Mouse (Mus musculus): ENCODE results near the gene Ubr2. TPM values are rescaled to one million over a fixed set of nuclear protein-coding genes. Genes with fewer than 3 reads are reported as not detected.

The Ubr2 gene
- polyA plus RNA-seq, 1 experiment from 2014 or later, result 23.8 TPM

DNA sequence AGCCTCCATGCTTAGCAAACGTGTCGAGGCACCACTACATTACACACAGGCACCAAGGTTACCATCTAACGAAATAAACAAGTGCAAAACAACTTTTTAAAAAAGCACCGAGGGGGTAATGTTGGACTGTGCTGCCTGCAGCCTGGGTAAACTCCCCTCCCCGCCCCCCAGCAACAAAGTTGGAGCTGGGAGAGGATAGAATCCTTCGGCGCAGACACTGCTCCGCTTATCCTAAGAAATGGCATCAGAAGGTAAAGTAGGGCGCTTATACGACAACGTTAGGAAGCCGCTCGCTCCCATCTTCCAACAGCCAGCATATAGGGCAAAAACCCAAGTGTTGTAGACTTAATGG lies 834 bp downstream of the Ubr2 start:
- peak overlapping the region; percentile 84 for H3K4me3 ChIP-seq (ENCODE audit: low read depth, low read length)
- H3K36me3 ChIP-seq (ENCODE audit: control insufficient read depth, insufficient read depth, low read length), result no peaks in the 10 kb centered on the region
- H3K9me3 ChIP-seq (ENCODE audit: control insufficient read depth, low read length), result no peaks in the 10 kb centered on the region
- no peaks in the 10 kb centered on the region for H3K4me1 ChIP-seq (replicated peaks; ENCODE audit: control insufficient read depth, insufficient read depth, low read length)
- H3K4me2 ChIP-seq (replicated peaks; ENCODE audit: low read depth, low read length), result peak overlapping the region; percentile 73
- H3K9ac ChIP-seq (ENCODE audit: low read depth, low read length), result peak overlapping the region; percentile 83
- WGBS, result 2% methylated on average over 13 of the region's 13 CpGs
- H3K27me3 ChIP-seq (ENCODE audit: control insufficient read depth, insufficient read depth, low read length), result no peaks in the 10 kb centered on the region
- ATAC-seq (ENCODE audit: low FRiP score) (peak; percentile 3; the same call in 1 of the 2 replicates), DNase-seq (ENCODE audit: low spot score) (no peak)
- peak overlapping the region; percentile 90 for H3K27ac ChIP-seq (ENCODE audit: low read depth, low read length)

- Histone ChIP-seq H3K27ac (ENCODE audit: low read depth, low read length) (no peak overlapping the region), H3K4me2 (replicated peaks; ENCODE audit: low read depth, low read length) (peak overlapping the region; percentile 73), H3K27me3 (ENCODE audit: control insufficient read depth, insufficient read depth, low read length) (no peaks in the 10 kb centered on the region), H3K36me3 (ENCODE audit: control insufficient read depth, insufficient read depth, low read length) (no peaks in the 10 kb centered on the region), H3K9me3 (ENCODE audit: control insufficient read depth, low read length) (no peaks in the 10 kb centered on the region), H3K9ac (ENCODE audit: low read depth, low read length) (no peak overlapping the region; the same call in 1 of the 2 replicates), H3K4me3 (ENCODE audit: low read depth, low read length) (peak overlapping the region; percentile 84), H3K4me1 (replicated peaks; ENCODE audit: control insufficient read depth, insufficient read depth, low read length) (no peaks in the 10 kb centered on the region)
- ATAC-seq (ENCODE audit: low FRiP score) (no peak), DNase-seq (ENCODE audit: low spot score) (peak; percentile 15)
- WGBS, result 26% methylated on average over 6 of the region's 6 CpGs
Measured at GRCm38 (mm10) chr17:47009016-47009415, 1.3 kb downstream of the Ubr2 start.

GRCm38 (mm10) chr17:47008506-47008905 lies 1.9 kb downstream of the Ubr2 start:
- DNase-seq (ENCODE audit: low spot score) (no peak), ATAC-seq (ENCODE audit: low FRiP score) (no peak)
- Histone ChIP-seq H3K36me3 (ENCODE audit: control insufficient read depth, insufficient read depth, low read length) (no peaks in the 10 kb centered on the region), H3K27ac (ENCODE audit: low read depth, low read length) (no peak overlapping the region), H3K9me3 (ENCODE audit: control insufficient read depth, low read length) (no peaks in the 10 kb centered on the region), H3K9ac (ENCODE audit: low read depth, low read length) (no peak overlapping the region), H3K4me3 (ENCODE audit: low read depth, low read length) (peak overlapping the region; percentile 84; the same call in 1 of the 2 replicates), H3K4me2 (replicated peaks; ENCODE audit: low read depth, low read length) (peak overlapping the region; percentile 11; the same call in 1 of the 2 replicates), H3K27me3 (ENCODE audit: control insufficient read depth, insufficient read depth, low read length) (no peaks in the 10 kb centered on the region), H3K4me1 (replicated peaks; ENCODE audit: control insufficient read depth, insufficient read depth, low read length) (no peaks in the 10 kb centered on the region)
- 66% methylated on average over 8 of the region's 8 CpGs for WGBS

DNA sequence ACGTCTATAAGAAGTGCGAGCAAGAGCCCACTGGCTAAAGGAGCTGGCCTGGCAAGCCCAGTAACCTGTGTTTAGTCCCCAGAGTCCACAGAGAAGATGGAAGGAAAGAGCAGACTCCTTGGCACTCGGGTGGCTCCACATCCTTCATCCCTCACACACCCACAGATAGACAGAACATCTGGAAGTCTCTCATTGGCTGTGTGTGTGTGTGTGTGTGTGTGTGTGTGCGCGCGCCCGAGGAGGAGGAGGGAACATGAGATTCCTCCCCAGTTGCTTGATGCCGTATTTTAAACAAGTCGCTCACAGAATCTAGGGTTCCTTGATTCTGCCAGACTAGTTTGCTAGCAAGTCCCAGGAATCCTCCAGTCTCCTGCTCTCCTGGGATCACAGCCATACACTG lies 3.6 kb downstream of the Ubr2 start:
- DNase-seq (ENCODE audit: low spot score) (no peak), ATAC-seq (ENCODE audit: low FRiP score) (no peak)
- no peak overlapping the region for H3K9ac ChIP-seq (ENCODE audit: low read depth, low read length)
- no peaks in the 10 kb centered on the region for H3K27me3 ChIP-seq (ENCODE audit: control insufficient read depth, insufficient read depth, low read length)
- WGBS, result 92% methylated on average over 9 of the region's 9 CpGs
- H3K4me1 ChIP-seq (replicated peaks; ENCODE audit: control insufficient read depth, insufficient read depth, low read length), result no peaks in the 10 kb centered on the region
- no peaks in the 10 kb centered on the region for H3K36me3 ChIP-seq (ENCODE audit: control insufficient read depth, insufficient read depth, low read length)
- H3K27ac ChIP-seq (ENCODE audit: low read depth, low read length), result no peak overlapping the region
- H3K4me2 ChIP-seq (replicated peaks; ENCODE audit: low read depth, low read length), result no peak overlapping the region
- no peaks in the 10 kb centered on the region for H3K9me3 ChIP-seq (ENCODE audit: control insufficient read depth, low read length)
- H3K4me3 ChIP-seq (ENCODE audit: low read depth, low read length), result no peak overlapping the region

DNA sequence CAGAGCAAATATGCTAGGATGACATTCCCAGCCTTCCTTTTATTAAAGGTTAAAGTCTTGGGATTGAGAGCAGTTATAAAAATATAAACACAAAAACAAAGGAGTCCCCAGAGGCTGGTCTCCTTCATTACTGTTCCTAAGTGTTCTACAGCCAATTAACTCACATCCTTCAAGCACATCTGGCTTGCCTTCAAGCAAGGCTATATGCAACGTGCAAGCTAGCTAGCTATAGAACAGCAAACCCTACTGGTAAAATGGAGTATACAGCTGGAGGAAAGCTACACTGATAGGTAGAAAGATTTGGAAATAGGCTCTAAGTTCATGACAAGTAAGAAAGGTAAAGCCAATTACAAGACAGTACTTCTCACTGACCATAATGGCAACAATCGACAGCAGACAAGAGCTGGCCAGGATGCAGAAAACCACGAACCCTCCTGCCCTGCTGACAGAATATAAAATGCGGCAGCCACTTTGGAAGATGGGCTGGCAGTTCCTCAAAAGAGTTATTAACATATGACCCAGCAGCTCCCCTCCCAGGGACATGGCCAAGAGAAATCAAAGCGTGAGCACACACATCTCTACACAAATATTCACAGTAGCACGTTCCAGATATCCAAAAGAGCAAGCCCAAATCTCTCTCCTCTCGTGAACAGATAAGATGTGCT lies 4.5 kb downstream of the Ubr2 start:
- DNase-seq (ENCODE audit: low spot score) (no peak), ATAC-seq (ENCODE audit: low FRiP score) (no peak)
- no peak overlapping the region for H3K27ac ChIP-seq (ENCODE audit: low read depth, low read length)
- no peaks in the 10 kb centered on the region for H3K36me3 ChIP-seq (ENCODE audit: control insufficient read depth, insufficient read depth, low read length)
- H3K4me2 ChIP-seq (replicated peaks; ENCODE audit: low read depth, low read length), result no peak overlapping the region
- H3K9me3 ChIP-seq (ENCODE audit: control insufficient read depth, low read length), result no peaks in the 10 kb centered on the region
- H3K27me3 ChIP-seq (ENCODE audit: control insufficient read depth, insufficient read depth, low read length), result no peaks in the 10 kb centered on the region
- H3K4me3 ChIP-seq (ENCODE audit: low read depth, low read length), result no peak overlapping the region
- H3K9ac ChIP-seq (ENCODE audit: low read depth, low read length), result no peak overlapping the region
- WGBS, result 83% methylated on average over 7 of the region's 7 CpGs
- H3K4me1 ChIP-seq (replicated peaks; ENCODE audit: control insufficient read depth, insufficient read depth, low read length), result no peaks in the 10 kb centered on the region

DNA sequence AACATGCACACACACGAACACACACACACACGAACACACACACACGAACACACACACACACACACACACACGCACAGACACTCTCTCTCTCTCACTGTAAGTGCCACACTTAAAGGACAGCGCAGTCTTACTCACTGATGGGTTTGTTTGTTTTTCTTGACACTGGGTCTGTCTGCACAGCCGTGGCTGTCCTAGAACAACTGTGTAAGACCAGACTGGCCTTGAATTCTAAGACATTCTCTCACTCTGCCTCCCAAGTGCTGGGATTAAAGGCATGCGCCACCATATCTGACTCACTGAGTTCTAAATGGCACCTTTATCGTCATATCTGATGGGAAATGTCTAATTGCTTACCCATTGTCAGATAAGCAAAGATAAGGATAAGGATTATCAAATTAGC lies 7.1 kb downstream of the Ubr2 start:
- Histone ChIP-seq H3K9me3 (ENCODE audit: control insufficient read depth, low read length) (no peaks in the 10 kb centered on the region), H3K27me3 (ENCODE audit: control insufficient read depth, insufficient read depth, low read length) (no peaks in the 10 kb centered on the region), H3K4me2 (replicated peaks; ENCODE audit: low read depth, low read length) (no peak overlapping the region), H3K4me1 (replicated peaks; ENCODE audit: control insufficient read depth, insufficient read depth, low read length) (no peaks in the 10 kb centered on the region), H3K27ac (ENCODE audit: low read depth, low read length) (no peak overlapping the region), H3K4me3 (ENCODE audit: low read depth, low read length) (no peak overlapping the region), H3K36me3 (ENCODE audit: control insufficient read depth, insufficient read depth, low read length) (peaks cover 6% of the 10 kb centered on the region; the same call in 1 of the 2 replicates), H3K9ac (ENCODE audit: low read depth, low read length) (no peak overlapping the region)
- ATAC-seq (ENCODE audit: low FRiP score), result no peak
- WGBS, result 88% methylated on average over 8 of the region's 8 CpGs
- no peak for DNase-seq (ENCODE audit: low spot score)

DNA sequence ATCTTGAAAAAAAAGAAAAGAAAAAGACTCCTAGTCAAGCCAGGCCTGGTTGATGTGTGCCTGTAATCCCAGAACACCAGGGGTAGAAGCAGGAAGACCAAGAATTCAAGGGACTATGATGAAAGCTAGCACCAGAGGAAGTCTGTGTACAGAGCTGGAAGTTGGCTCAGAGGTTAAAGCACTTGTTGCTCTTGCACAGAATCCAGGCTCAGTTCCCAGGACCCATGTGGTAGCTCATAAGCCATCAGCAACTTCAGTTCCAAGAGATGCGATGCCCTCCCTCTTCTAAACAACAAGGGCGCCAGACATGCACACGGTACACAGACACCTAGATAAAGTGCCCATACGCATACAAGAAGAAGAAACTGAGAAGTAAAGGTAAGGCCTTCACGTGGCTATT lies 8.0 kb downstream of the Ubr2 start:
- ATAC-seq (ENCODE audit: low FRiP score) (no peak), DNase-seq (ENCODE audit: low spot score) (no peak)
- H3K9ac ChIP-seq (ENCODE audit: low read depth, low read length), result no peak overlapping the region
- no peak overlapping the region for H3K4me3 ChIP-seq (ENCODE audit: low read depth, low read length)
- H3K4me1 ChIP-seq (replicated peaks; ENCODE audit: control insufficient read depth, insufficient read depth, low read length), result no peaks in the 10 kb centered on the region
- H3K27ac ChIP-seq (ENCODE audit: low read depth, low read length), result no peak overlapping the region
- H3K4me2 ChIP-seq (replicated peaks; ENCODE audit: low read depth, low read length), result no peak overlapping the region
- H3K9me3 ChIP-seq (ENCODE audit: control insufficient read depth, low read length), result no peaks in the 10 kb centered on the region
- H3K36me3 ChIP-seq (ENCODE audit: control insufficient read depth, insufficient read depth, low read length), result peaks cover 6% of the 10 kb centered on the region; the same call in 1 of the 2 replicates
- WGBS, result 93% methylated on average over 5 of the region's 5 CpGs
- H3K27me3 ChIP-seq (ENCODE audit: control insufficient read depth, insufficient read depth, low read length), result no peaks in the 10 kb centered on the region

- Histone ChIP-seq H3K9ac (ENCODE audit: low read depth, low read length) (no peak overlapping the region), H3K4me1 (replicated peaks; ENCODE audit: control insufficient read depth, insufficient read depth, low read length) (no peaks in the 10 kb centered on the region), H3K27ac (ENCODE audit: low read depth, low read length) (no peak overlapping the region), H3K9me3 (ENCODE audit: control insufficient read depth, low read length) (no peaks in the 10 kb centered on the region), H3K4me2 (replicated peaks; ENCODE audit: low read depth, low read length) (no peak overlapping the region), H3K27me3 (ENCODE audit: control insufficient read depth, insufficient read depth, low read length) (no peaks in the 10 kb centered on the region), H3K36me3 (ENCODE audit: control insufficient read depth, insufficient read depth, low read length) (peaks cover 6% of the 10 kb centered on the region; the same call in 1 of the 2 replicates), H3K4me3 (ENCODE audit: low read depth, low read length) (no peak overlapping the region)
- ATAC-seq (ENCODE audit: low FRiP score) (no peak), DNase-seq (ENCODE audit: low spot score) (no peak)
- WGBS, result 97% methylated on average over 4 of the region's 4 CpGs
Measured at GRCm38 (mm10) chr17:46998840-46999239, 11.5 kb downstream of the Ubr2 start.

DNA sequence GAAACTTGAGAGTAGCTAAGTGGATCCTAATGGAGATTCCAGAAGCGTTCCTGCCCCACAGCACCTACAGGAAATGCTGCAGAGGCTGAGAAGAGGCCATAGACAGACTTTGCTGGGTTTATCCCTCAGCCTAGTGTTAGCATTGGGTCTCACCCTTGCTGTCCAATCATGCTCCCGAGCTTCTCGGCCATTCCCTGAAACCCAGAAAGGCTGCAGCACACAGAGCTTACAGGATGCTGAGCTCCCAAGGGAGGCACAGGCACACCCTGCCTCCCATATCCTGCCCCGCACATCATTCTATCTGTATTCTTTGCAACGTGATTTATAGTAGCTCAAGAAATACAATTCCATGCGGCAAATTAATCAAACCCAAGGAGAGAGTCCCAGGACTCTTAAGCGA lies 13.9 kb downstream of the Ubr2 start:
- no peaks in the 10 kb centered on the region for H3K27me3 ChIP-seq (ENCODE audit: control insufficient read depth, insufficient read depth, low read length)
- ATAC-seq (ENCODE audit: low FRiP score), result no peak
- H3K9me3 ChIP-seq (ENCODE audit: control insufficient read depth, low read length), result no peaks in the 10 kb centered on the region
- no peak overlapping the region for H3K4me3 ChIP-seq (ENCODE audit: low read depth, low read length)
- H3K36me3 ChIP-seq (ENCODE audit: control insufficient read depth, insufficient read depth, low read length), result peaks cover 6% of the 10 kb centered on the region; the same call in 1 of the 2 replicates
- no peaks in the 10 kb centered on the region for H3K4me1 ChIP-seq (replicated peaks; ENCODE audit: control insufficient read depth, insufficient read depth, low read length)
- no peak for DNase-seq (ENCODE audit: low spot score)
- no peak overlapping the region for H3K4me2 ChIP-seq (replicated peaks; ENCODE audit: low read depth, low read length)
- 75% methylated on average over 7 of the region's 7 CpGs for WGBS
- no peak overlapping the region for H3K9ac ChIP-seq (ENCODE audit: low read depth, low read length)
- no peak overlapping the region for H3K27ac ChIP-seq (ENCODE audit: low read depth, low read length)

Measured in hindbrain, embryonic 11.5 days (tissue).